Mouse (Mus musculus) hindbrain, embryonic 10.5 days (tissue): Measurements from ENCODE around the gene Pex1. TPM values are rescaled to one million over a fixed set of nuclear protein-coding genes. Genes with fewer than 3 reads are reported as not detected.

Source experiments
- DNase-seq: peaks from one replicate; pipeline ENCODE4 v3.0.0-alpha.2; 2017; ENCODE audit warnings: low spot score
- H3K27ac ChIP-seq: fragments of 300-500 bp; sonication (generic); 2 replicates; pipeline ENCODE4 v1.5.1; 2016; ENCODE audit warnings: mild to moderate bottlenecking, moderate library complexity
- H3K27me3 ChIP-seq: fragments of 300-500 bp; sonication (generic); 2 replicates; pipeline ENCODE4 v1.6.1; 2016; ENCODE audit warnings: mild to moderate bottlenecking; ENCODE audit not compliant: poor library complexity, insufficient read depth, severe bottlenecking
- H3K36me3 ChIP-seq: fragments of 300-500 bp; sonication (generic); 2 replicates; pipeline ENCODE4 v1.6.1; 2016; ENCODE audit warnings: mild to moderate bottlenecking, moderate library complexity
- H3K4me1 ChIP-seq: fragments of 300-500 bp; sonication (generic); replicated peaks from 2 replicates; pipeline ENCODE4 v1.6.1; 2016; ENCODE audit warnings: mild to moderate bottlenecking
- H3K4me3 ChIP-seq: fragments of 300-500 bp; sonication (generic); 2 replicates; pipeline ENCODE4 v1.5.1; 2016; ENCODE audit warnings: mild to moderate bottlenecking, moderate library complexity
- H3K9me3 ChIP-seq: fragments of 300-500 bp; sonication (generic); 2 replicates; pipeline ENCODE4 v1.6.1; 2016; ENCODE audit warnings: mild to moderate bottlenecking, moderate library complexity
- WGBS: fragments of 180-500 bp; shearing (Covaris S2); methylation state at CpG from one replicate; pipeline ENCODE4 v1.1.7; 2016; 5-methylcytosine and 5-hydroxymethylcytosine counted together
- polyA plus RNA-seq: library from polyadenylated mRNA; unstranded; fragments of >200 nt; fragmentation: Nextera tagmentation; extraction: Ambion mirVana; gene quantifications from 2 replicates; pipeline ENCODE4 v1.2.1, GENCODE M21; 2016

The Pex1 gene
- 16.9 and 17.2 TPM in 2 replicates for polyA plus RNA-seq

- Histone ChIP-seq H3K4me3 (peak within 1 kb of the TSS; percentile 85), H3K9me3 (no peaks in the 10 kb centered on the region), H3K36me3 (peaks cover 15% of the 10 kb centered on the region), H3K27me3 (no peaks in the 10 kb centered on the region), H3K4me1 (peaks cover 15% of the 10 kb centered on the region), H3K27ac (peak within 1 kb of the TSS; percentile 88)
- WGBS: under 1% methylated on average over 50 of the region's 50 CpGs
- DNase-seq: peak; percentile 95
Measured at GRCm38 (mm10) chr5:3595693-3596398, at the start of gene Pex1. Pex1 (plus strand) TSS chr5:3596066.

GRCm38 (mm10) chr5:3546226-3546625, 49.6 kb upstream of the Pex1 start:
- DNase-seq: no peak
- 98% methylated on average over 1 of the region's 1 CpGs for WGBS
- H3K9me3 ChIP-seq: peaks cover 6% of the 10 kb centered on the region; the same call in 1 of the 2 replicates

GRCm38 (mm10) chr5:3551481-3551880, 44.4 kb upstream of the Pex1 start:
- Histone ChIP-seq H3K4me3 (no peak overlapping the region), H3K9me3 (no peaks in the 10 kb centered on the region), H3K4me1 (no peaks in the 10 kb centered on the region), H3K27ac (no peak overlapping the region), H3K36me3 (peaks cover 41% of the 10 kb centered on the region), H3K27me3 (no peaks in the 10 kb centered on the region)
- DNase-seq: no peak
- 96% methylated on average over 1 of the region's 1 CpGs for WGBS

More at GRCm38 (mm10) chr5:3546226-3546625, 49.6 kb upstream of the Pex1 start:
- Histone ChIP-seq H3K27me3 (no peaks in the 10 kb centered on the region), H3K4me3 (no peak overlapping the region), H3K27ac (no peak overlapping the region), H3K4me1 (peaks cover 15% of the 10 kb centered on the region), H3K36me3 (peaks cover 26% of the 10 kb centered on the region)

- no peak for DNase-seq
- H3K4me3 ChIP-seq: no peak overlapping the region
- H3K36me3 ChIP-seq: peaks cover 50% of the 10 kb centered on the region
- H3K27me3 ChIP-seq: no peaks in the 10 kb centered on the region
- H3K27ac ChIP-seq: no peak overlapping the region
- H3K9me3 ChIP-seq: no peaks in the 10 kb centered on the region
- 92% methylated on average over 2 of the region's 2 CpGs for WGBS
- H3K4me1 ChIP-seq: no peaks in the 10 kb centered on the region
Measured at GRCm38 (mm10) chr5:3554198-3554597, 41.7 kb upstream of the Pex1 start.

GRCm38 (mm10) chr5:3571266-3571665, 24.6 kb upstream of the Pex1 start, which contains the start of gene 1700109H08Rik:
1700109H08Rik (plus strand) TSS chr5:3571566.
- Histone ChIP-seq H3K4me3 (no peak within 1 kb of the TSS), H3K9me3 (peaks cover 12% of the 10 kb centered on the region), H3K27ac (no peak within 1 kb of the TSS), H3K27me3 (no peaks in the 10 kb centered on the region), H3K36me3 (peaks cover 100% of the 10 kb centered on the region), H3K4me1 (no peaks in the 10 kb centered on the region)
- WGBS: 92% methylated on average over 4 of the region's 4 CpGs
- no peak for DNase-seq

- no peak for DNase-seq
- H3K4me3 ChIP-seq: no peak overlapping the region
- H3K36me3 ChIP-seq: peaks cover 100% of the 10 kb centered on the region
- 92% methylated on average over 2 of the region's 2 CpGs for WGBS
- no peaks in the 10 kb centered on the region for H3K27me3 ChIP-seq
- no peaks in the 10 kb centered on the region for H3K4me1 ChIP-seq
- no peak overlapping the region for H3K27ac ChIP-seq
- peaks cover 12% of the 10 kb centered on the region for H3K9me3 ChIP-seq
Measured at GRCm38 (mm10) chr5:3574825-3575224, 21.0 kb upstream of the Pex1 start.

GRCm38 (mm10) chr5:3577939-3578338, 17.9 kb upstream of the Pex1 start:
- H3K36me3 ChIP-seq: peaks cover 100% of the 10 kb centered on the region
- H3K27me3 ChIP-seq: no peaks in the 10 kb centered on the region
- no peak for DNase-seq
- H3K27ac ChIP-seq: no peak overlapping the region
- H3K4me3 ChIP-seq: no peak overlapping the region
- H3K9me3 ChIP-seq: peaks cover 12% of the 10 kb centered on the region
- 99% methylated on average over 2 of the region's 2 CpGs for WGBS
- no peaks in the 10 kb centered on the region for H3K4me1 ChIP-seq

- Histone ChIP-seq H3K4me3 (no peak overlapping the region), H3K36me3 (peaks cover 100% of the 10 kb centered on the region), H3K27ac (no peak overlapping the region), H3K27me3 (no peaks in the 10 kb centered on the region), H3K4me1 (no peaks in the 10 kb centered on the region), H3K9me3 (peaks cover 8% of the 10 kb centered on the region)
- 95% methylated on average over 7 of the region's 7 CpGs for WGBS
- no peak for DNase-seq
Measured at GRCm38 (mm10) chr5:3579066-3579465, 16.8 kb upstream of the Pex1 start.

GRCm38 (mm10) chr5:3596399-3596766, 517 bp downstream of the Pex1 start, which contains the start of gene Rbm48:
Rbm48 (minus strand) TSS chr5:3596585.
- peak within 1 kb of the TSS; percentile 85 for H3K4me3 ChIP-seq
- under 1% methylated on average over 31 of the region's 31 CpGs for WGBS
- H3K4me1 ChIP-seq: peaks cover 15% of the 10 kb centered on the region
- H3K27ac ChIP-seq: peak within 1 kb of the TSS; percentile 88
- H3K27me3 ChIP-seq: no peaks in the 10 kb centered on the region
- DNase-seq: peak; percentile 77
- H3K36me3 ChIP-seq: peaks cover 10% of the 10 kb centered on the region
- no peaks in the 10 kb centered on the region for H3K9me3 ChIP-seq

- H3K4me3 ChIP-seq: peak overlapping the region; percentile 85
- H3K27me3 ChIP-seq: no peaks in the 10 kb centered on the region
- DNase-seq: no peak
- no peak overlapping the region for H3K27ac ChIP-seq
- no peaks in the 10 kb centered on the region for H3K9me3 ChIP-seq
- peaks cover 15% of the 10 kb centered on the region for H3K4me1 ChIP-seq
- H3K36me3 ChIP-seq: 0 out of 2 replicates have a peak, but pooled peaks cover 3% of the 10 kb centered on the region
Measured at GRCm38 (mm10) chr5:3597171-3597570, 1.3 kb downstream of the Pex1 start.

GRCm38 (mm10) chr5:3598766-3599165, 2.9 kb downstream of the Pex1 start:
- Histone ChIP-seq H3K9me3 (no peaks in the 10 kb centered on the region), H3K27me3 (no peaks in the 10 kb centered on the region), H3K36me3 (0 out of 2 replicates have a peak, but pooled peaks cover under 1% of the 10 kb centered on the region), H3K4me1 (peaks cover 15% of the 10 kb centered on the region), H3K27ac (no peak overlapping the region), H3K4me3 (no peak overlapping the region)
- no peak for DNase-seq
- 93% methylated on average over 5 of the region's 5 CpGs for WGBS

GRCm38 (mm10) chr5:3600298-3600697, 4.4 kb downstream of the Pex1 start:
- H3K4me3 ChIP-seq: no peak overlapping the region
- H3K4me1 ChIP-seq: peaks cover 8% of the 10 kb centered on the region
- no peak overlapping the region for H3K27ac ChIP-seq
- H3K27me3 ChIP-seq: no peaks in the 10 kb centered on the region
- DNase-seq: no peak
- H3K9me3 ChIP-seq: no peaks in the 10 kb centered on the region
- H3K36me3 ChIP-seq: peaks cover 11% of the 10 kb centered on the region
- 84% methylated on average over 1 of the region's 1 CpGs for WGBS

- WGBS: 89% methylated on average over 3 of the region's 3 CpGs
- DNase-seq: no peak
- peaks cover 16% of the 10 kb centered on the region for H3K36me3 ChIP-seq
- no peak overlapping the region for H3K4me3 ChIP-seq
- H3K4me1 ChIP-seq: peaks cover 6% of the 10 kb centered on the region
- no peak overlapping the region for H3K27ac ChIP-seq
- no peaks in the 10 kb centered on the region for H3K9me3 ChIP-seq
- H3K27me3 ChIP-seq: no peaks in the 10 kb centered on the region
Measured at GRCm38 (mm10) chr5:3600790-3601189, 4.9 kb downstream of the Pex1 start.
